Mouse (Mus musculus) layer of hippocampus, adult 9-11 months (tissue): Measurements from ENCODE around the gene Rab7b.
A peak's percentile ranks its signal among the peaks of the same experiment; 100 is the strongest.

ENCODE experiments used
- DNase-seq: peaks from one replicate; pipeline ENCODE4 v3.0.0; 2022

Gene Rab7b

DNA sequence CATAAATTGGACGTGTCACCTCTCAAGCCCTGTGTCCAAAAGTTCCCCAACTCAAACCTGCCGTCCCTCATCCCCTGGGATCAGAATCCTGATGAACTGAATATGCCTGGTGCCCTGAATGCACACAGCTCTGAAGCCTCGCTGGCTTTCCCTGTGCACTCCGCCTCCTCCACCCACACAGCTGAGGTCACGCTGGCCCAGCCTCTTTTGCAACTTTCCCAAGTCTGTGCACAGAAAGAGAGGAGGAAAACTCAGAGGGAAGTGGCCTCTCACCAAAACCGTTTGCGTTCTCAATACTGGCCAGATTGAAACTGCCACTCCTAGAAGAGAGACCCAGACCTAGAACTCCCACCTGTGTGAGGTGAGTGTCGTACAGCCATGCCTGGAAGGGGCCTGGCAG is at the start of gene Rab7b:
Gene Rab7b, plus strand, starts transcription at position 221 of the 400 bp plus-strand sequence.
- peak; percentile 61 for DNase-seq

DNA sequence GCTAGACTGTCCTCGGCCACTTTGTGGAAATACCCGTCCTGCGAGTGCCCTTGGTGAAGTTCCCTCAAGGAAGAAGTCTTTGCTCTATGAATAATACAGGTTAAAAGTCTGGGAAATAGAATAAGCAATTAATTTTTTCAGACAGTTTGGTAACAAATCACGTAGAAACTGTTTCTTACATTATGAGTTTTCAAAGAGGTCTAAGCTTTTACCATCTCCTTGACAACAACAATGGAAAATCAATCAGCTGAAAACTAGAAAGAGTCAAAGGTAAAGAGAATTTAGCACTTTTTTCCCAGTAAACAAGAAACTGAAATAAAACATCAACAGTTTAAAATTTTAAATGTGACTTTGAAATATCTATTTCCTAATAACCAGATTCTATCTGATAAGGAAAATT is 48.4 kb upstream of the Rab7b start:
- DNase-seq, result no peak

DNA sequence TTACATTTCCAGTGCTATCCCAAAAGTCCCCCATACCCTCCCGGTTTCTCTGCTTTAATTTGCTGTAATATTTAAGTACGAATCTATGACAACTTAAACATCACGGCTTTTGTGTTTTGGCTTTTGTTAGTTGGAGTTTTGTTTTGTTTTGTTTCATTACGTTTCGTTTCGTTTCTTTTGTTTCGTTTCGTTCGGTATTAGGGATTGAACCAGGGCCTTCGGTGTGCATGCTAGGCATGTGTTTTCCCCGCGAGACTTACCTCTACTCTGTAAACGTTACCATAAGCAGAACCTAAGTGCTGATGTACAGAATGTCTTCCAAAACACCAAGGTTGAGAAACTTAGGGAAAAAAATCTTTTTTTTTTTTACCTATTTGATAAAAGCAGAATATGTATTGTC is 46.9 kb upstream of the Rab7b start:
- DNase-seq, result no peak

DNA sequence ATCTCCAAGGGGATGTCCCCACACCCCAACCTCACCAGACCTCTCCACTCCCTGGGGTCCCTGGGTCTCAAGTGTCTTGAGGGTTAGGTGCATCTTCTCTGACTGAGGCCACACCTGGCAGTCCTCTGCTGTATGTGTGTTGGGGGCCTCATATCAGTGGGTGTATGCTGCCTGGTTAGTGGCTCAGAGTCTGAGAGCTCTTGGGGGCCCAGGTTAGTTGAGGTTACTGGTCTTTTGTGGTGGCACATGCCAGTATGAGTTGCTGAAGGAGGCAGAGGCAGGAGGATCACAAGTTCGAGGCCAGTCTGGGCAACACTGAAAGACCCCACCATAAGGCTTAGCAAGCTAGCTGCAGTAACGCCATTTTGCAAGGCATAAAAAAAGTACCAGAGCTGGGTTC is 46.2 kb upstream of the Rab7b start:
- DNase-seq, result no peak

DNA sequence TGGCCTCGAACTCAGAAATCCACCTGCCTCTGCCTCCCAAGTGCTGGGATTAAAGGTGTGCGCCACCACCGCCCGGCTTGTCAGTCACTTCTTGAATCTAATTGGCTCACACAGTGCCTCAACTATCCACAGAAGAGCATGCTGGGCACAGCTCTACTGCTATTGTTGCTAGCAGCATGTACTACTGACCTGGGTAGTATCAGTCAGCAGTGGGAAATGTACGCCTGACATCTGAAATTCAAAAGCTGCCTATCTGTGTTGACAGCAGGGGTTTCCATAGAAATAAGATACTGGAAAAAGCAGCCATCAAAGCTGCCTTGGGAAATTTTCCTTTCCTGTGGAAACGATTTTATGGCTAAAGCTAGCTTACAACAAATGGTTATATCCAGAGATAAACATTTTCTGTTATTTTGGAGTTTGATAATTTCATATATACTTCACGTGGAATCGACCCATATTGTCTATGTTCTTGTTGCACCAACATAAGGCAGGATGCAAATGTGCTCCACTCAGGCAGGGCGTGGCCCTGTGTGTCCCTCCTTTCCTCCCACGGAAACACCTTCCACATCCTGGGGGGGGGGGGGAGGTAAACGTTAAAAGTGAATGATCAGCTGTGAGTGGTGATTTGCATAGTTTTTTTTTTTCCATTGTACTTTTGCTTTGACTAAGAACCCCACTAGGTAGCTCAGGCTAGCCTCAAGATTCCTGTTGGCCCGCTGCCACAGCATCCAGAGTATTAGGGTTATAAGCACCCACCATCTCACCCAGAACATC is 35.6 kb upstream of the Rab7b start:
- DNase-seq, result no peak

DNA sequence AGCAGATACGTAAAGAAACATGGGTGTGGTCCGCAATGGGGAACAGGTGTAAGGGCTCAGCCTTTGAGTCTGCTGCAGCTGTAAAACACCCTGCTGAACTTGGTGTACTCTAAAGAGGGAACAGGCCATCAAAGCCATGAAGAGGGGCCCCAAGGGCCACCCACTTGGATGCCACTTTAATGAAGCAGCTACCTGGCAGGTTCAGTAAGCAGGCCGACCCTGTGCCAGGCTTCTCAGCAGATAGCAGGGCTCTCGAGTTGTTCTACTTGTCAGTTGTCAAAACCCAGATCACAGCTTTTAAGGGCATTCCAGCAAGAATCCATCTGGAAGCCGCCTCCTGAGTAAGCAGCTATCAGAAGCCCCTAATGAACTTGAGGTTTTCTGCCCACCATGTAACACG is 32.9 kb upstream of the Rab7b start:
- DNase-seq, result no peak

DNA sequence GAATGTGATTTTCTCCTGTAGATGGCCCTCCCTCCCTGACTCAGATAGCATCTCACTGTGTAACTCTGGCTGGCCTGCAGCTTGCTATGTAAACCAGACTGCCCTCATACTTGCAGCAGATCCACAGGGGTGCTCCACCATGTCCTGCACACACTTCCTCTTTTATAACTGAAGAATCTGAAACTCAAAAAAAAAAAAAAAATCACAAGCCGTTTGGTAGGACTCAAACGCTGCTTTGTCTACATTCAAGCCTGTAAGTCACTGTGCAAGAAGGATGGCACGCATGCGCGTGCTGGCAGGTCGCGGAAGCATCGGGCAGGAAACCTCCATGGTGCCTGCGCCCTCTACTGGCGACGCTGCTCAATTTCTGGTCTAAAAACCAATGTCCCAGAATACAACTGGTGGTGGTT is 30.5 kb upstream of the Rab7b start:
- peak; percentile 95 for DNase-seq

DNA sequence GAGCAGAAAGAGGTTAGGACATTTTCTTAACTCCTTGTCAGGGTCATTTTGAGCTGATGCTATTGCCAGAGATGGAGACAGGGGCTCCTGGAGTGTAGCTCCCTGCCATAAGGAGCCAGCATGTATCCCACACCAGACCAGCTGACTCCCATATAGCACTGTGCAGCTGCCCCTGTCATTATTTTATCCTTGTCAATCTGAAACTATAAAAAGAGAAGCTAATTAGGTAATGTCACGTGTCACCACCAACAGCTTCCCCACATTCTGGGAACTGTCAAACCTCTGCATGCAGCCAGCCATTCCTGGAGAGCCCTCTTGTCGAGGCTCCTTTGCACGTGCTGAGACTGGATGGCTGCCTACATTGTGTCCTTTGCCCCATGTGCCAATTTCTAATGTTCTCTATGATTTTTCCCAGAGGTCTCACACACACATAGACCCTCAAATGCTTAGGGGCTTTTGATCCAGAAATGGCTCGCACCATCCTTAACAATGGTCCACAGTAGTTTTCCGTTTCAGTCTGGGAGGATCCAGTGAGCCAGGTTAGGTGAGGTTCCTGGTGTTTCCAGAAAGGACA is 28.9 kb upstream of the Rab7b start:
- no peak for DNase-seq

DNA sequence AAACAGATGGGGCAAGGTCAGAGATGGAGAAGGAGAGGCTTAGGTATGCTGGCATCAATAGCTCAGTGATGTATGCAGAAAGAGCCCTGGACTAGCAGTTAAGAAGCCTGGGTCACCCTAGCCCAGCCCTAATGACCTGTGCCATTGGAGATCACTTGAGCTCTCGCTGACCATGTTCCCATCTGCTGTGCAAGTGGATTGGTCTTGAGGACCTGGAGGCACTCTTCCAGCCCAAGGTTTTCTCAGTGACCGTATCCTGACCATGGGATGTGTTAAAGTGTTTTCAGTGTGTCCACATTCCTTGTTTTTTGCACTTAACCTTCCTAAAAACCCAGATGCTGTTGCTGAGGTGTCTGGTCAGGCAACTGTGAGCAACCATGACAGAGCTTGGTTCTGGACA is 28.2 kb upstream of the Rab7b start:
- DNase-seq, result no peak

DNA sequence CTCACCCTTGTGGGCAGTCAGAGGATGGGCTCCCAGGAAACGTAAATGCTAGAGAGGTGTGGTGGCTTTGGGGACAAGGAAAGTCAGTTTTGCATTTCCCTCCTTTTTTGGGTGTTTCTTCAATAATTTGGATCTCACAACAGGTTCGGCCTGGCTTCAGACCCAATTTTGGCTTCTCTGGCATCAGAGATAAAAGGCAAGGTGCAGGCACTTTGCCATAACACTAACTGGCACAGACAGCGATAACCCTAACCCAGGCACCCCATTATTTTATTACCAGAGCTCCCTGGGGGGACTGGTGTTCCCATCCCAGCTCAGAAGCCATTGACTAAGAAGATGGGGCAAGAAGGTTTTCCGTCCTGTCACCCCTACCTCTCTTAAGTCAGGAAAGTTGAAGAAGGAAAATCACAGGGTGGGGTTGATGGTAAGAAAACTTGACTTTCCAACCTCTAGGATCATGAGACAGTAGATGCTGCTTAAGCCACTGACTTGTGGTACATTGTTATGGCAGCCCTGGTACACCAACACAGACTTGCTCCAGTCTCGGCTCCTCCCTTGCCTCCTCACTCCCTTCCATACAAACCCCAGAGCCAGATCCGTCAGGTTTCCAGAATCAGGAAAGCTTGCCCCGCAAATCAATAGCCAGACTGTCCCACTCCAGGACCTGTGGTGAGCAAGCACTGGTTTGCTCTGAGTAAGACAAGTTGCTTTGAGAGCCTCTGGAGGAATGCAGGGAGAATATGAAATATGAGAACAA is 27.6 kb upstream of the Rab7b start:
- DNase-seq, result no peak

DNA sequence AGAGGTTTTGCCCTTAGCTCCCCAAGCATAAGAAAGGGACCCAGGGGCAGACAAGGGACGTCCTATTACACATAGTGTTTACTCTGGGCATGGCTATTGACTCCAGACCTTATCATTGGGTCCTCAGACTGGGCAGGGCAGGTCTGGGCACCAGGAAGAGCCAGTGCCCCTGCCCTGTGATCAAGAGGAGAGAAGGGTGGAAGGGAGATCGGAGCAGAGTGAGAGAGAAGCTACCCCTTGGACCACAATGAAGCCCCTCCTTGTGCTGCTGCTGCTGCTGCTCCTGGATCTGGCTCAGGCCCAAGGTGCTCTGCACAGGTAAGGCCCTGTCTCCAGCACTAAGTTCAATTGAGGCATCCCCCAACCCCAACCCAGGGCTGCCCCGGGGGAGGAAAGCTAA is 26.7 kb upstream of the Rab7b start:
- no peak for DNase-seq

DNA sequence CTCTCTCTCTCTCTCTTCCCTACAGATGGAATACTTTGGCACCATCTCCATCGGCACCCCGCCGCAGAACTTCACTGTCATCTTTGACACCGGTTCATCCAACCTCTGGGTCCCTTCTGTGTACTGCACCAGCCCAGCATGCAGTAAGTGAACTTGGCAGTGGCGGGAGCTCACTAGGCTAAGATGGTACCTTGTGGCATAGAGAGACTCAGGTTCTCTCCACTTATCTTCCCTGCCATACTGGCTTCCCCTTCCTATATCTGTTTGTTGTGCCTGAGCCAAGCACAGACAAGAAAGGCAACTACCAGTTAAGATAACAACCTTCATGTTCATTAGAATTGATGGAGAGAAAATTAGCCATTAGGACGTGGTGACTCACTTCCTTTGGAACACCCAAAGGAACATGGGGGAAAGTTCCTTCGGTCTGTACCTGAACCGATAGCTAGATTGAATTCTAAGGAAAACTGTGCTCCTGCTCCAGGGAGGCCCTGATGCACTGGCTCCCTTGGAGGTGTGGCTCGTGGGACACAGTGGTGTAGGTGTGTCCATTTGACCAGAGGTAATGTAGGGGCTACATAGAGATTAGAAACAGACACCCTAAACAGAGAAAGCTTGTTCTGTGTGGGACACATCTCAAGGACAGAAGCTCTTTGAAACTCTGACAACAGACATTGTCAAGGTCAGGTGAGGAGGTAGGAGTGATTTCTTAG is 25.1 kb upstream of the Rab7b start:
- no peak for DNase-seq

DNA sequence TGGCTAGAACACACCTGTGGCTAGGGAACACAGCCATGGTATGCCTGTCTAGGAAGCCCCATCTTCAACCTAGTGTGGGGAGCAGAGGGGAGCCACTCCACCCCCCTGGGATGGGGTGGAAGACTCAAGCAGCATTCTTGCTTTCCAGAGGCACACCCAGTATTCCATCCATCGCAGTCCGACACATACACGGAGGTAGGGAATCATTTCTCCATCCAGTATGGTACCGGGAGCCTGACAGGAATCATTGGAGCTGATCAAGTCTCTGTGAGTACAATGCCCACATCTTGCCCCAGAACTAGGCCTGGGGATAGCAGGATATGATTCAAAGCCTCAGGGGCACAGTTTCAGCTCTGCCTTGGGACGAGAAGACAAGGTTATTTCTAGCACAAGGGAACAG is 24.4 kb upstream of the Rab7b start:
- no peak for DNase-seq

DNA sequence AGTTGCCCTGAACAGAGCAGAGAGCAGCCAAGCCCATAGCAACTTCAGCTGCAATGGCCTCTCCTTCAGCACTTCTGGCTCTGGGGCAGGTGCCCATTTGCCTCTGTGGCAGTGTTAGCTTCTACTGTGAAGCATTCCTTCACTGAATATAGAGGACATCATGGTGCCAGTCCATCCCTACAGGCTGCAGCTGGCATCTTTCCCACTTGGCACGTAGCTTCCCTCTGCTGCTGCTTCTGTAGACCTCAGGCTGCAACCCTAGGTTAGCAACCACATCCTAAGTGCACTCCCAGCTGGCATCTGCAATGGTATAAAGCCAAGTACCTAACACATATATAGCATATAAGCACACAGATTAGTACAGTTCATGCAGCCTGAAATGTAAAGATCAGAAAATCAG is 22.6 kb upstream of the Rab7b start:
- DNase-seq, result no peak

DNA sequence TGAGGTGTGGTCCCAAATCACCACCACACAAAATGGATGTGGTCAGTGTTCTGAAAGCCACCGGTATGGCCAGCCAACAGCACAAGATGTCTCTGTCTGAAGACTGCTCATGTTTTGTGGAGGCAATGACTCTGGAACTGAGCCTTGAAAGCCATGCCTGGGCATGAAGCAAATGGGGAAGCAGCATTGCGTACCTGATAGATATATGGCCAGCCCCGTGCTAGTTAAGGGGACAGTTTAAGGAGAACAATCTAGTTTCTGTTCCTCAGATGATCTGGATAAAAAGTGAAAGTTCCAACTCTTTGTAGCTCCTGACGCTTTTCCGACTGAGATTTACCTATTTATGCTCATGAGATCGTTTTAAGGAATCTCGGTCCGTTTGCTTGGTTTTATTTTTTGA is 17.4 kb upstream of the Rab7b start:
- no peak for DNase-seq

DNA sequence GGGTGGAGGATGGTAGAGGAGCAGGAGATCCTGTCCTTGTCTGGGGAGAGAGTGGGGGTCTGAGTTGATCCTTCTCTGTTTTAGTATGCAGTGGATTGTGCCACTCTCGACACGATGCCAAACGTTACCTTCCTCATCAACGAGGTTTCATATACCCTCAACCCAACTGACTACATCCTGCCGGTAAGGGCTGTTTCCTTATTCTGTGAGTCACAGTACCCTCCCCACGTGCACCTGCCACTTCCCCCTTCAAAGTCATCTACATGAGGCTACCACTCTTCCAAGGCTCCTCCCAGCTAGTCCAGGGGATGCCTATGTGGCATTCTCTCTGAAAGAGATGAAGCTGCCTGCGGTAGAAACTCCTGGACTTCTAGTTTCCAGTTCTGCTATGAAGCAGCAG is 16.1 kb upstream of the Rab7b start:
- DNase-seq, result no peak

DNA sequence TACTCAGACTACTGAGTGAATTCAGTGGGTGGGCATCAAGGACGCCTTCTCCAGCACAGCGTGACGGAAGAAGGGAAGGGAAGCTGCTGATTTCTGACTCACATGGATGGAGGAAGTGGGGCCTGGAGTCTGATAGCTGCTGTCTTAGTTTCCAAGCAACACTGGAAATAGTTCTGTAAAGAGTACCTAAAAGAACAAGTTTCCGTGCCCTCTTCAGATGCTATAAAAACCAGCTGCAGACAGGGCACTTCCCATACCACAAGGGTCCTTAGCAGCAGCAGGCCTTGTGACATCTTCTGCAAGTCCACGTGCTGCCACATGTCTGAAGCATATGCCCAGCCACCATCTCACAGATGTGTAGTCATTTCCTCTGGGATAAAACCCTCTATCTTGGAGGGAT is 8.9 kb upstream of the Rab7b start:
- peak; percentile 63 for DNase-seq

DNA sequence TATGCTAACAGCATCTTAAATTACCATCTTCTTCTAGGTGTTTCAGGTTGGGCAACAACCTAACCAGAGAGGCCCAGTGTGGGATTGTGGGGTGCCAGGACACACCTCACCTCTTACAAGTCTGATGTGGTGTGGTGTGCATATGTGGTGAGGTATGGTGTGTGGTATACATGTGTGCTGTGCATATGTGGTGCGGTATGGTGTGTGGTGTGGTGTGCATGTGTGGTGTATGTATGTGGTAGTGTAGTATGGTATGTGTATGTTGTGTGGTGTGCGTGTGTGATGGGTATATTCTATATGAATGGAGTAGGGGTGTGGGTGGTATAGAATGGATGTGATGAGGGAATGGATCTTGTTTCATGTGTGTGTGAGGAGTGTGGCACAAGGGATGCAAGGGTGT is 756 bp upstream of the Rab7b start:
- no peak for DNase-seq

DNA sequence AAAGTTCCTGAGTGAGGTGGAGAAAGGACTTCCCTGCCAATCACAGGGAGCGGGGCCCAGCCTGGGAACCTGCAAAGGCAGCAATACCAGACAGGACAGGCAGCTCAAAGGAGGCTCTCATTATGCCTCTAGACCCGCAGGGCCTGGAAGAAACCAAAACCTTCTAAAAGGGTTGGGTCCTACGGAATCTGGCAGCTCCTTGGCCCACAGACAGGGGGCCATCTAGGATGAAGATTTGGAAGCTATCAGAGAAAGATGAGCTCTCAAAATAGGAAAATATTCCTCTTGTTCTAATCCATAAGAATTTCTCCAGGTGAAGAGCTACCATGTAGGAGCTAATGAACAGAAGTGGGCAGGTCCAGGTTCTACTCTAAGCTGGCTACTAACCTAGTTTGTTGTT is 521 bp downstream of the Rab7b start:
- DNase-seq, result no peak

DNA sequence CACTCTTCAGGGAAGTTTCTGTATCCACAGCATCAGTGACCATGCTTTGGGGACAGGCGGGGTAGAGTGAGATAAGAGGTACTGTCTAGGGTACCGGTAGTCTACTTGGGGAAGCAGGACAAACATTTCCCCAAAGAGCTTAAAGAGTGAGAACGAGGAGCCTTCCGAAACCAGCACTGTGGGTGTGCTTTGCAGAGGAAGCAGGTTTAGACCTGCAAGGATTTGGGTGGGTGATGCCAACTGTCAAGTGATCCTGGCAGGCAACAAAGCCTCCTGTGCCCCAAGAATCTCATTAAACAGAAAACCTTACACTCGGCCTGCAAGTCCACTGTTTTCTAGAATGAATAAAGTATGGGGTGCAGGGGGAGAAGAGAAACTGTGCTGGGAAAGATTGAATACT is 1.4 kb downstream of the Rab7b start:
- DNase-seq, result no peak

DNA sequence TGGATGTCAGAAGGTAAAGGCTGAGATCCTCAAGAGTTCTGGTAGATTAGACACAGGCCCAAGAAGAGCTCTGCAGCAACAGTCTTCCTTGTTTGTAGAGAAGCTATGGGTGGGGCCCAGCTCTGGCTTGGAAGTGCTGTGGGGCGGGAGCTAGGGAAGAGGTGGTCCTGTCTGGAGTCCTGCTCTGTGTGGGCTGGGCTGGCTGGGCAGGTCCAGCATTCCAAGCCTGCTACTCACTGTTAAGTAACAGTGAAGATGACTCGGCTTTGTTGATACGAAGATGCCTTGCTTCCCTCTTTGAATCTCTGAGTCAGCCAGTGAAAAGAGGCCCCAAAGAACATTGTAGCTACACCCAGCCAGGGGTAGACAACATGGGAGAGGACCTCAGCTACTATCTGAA is 1.9 kb downstream of the Rab7b start:
- no peak for DNase-seq

DNA sequence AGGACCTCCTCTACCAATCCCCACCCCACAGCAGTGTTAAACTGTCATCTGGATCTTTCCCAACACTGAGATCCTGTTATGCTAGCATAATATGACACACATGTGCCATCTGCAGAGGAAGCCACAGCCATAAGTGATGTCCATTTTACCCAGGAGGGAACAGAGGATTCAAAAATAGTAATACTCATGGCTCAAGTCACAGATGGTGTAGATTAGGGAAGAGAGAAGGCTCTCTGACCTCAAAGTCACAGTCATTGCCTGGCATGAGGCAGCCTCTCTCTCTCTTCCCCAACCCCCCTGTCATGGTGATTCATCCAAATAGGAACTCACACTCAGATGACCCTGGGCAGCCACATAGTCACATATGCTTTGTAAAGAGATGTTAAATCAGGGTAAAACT is 2.9 kb downstream of the Rab7b start:
- DNase-seq, result no peak

DNA sequence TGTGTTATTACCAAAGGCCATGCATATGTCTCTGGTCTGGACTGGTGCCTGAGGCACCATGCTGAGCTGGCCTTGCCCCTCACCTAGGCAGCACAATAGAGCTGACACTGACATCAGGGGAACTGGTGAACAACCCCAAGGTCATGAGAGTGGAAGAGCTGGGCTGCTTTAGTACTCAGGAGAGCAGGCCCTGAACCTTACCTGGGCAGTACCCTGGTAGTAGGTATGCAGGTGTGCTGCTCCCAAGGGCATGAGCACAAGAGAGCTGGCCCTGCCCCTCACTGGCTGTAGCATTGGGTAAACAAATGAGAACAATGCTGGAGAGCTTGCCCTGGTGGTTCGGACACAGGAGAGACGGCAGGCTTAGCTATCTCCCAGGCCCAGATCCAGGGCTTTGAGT is 6.8 kb downstream of the Rab7b start:
- DNase-seq, result no peak

DNA sequence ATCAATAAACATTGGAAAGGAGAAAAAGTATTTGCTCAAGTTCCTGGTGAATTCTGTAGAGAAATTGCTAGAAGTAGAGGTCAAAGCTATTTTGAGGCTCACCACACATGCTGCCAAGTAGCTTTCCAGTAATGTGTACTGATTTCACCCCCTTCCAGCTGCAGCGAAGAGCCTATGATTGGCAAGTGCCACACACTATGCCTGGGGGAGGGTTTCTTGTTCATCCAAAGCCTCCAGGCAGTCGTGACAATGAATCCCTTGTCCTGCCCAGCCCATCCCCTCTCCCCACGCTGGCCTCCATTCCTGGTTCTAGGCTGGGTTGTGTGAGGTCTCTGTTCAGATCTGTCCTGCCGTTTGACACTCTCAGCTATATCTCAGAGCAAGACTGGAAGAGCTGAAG is 7.8 kb downstream of the Rab7b start:
- DNase-seq, result peak; percentile 75
